Mouse (Mus musculus) hindbrain, postnatal 0 days (tissue): ENCODE measurements at regions not wholly inside any gene's neighbourhood (a gene's known extent, or its start where the extent isn't known, plus 50 kb on each side); places are given as distances from the start of the nearest gene placed in this dataset.

Experiments used
- ATAC-seq: fragments of 200-750 bp; cut with Nextera tagmentation; 2 replicates; pipeline ENCODE4 v1.8.0; 2017; ENCODE audit warnings: mild to moderate bottlenecking, moderate TSS enrichment, moderate library complexity
- DNase-seq: peaks from one replicate; pipeline ENCODE4 v3.0.0-alpha.2; 2015; ENCODE audit warnings: low spot score
- H3K27ac ChIP-seq: fragments of 300-500 bp; sonication (generic); 2 replicates; pipeline ENCODE4 v1.5.1; 2014; ENCODE audit warnings: mild to moderate bottlenecking
- H3K27me3 ChIP-seq: fragments of 300-500 bp; sonication (generic); 2 replicates; pipeline ENCODE4 v1.6.1; 2014; ENCODE audit warnings: low read length, mixed read lengths; ENCODE audit not compliant: insufficient read depth
- H3K36me3 ChIP-seq: fragments of 300-500 bp; sonication (generic); 2 replicates; pipeline ENCODE4 v1.6.1; 2014; ENCODE audit warnings: low read length, mixed read lengths; ENCODE audit not compliant: insufficient read depth
- H3K4me1 ChIP-seq: fragments of 300-500 bp; sonication (generic); 2 replicates; pipeline ENCODE4 v1.6.1; 2014; ENCODE audit warnings: antibody characterized with exemption, low read length, mixed read lengths; ENCODE audit not compliant: insufficient read depth
- H3K4me2 ChIP-seq: fragments of 300-500 bp; sonication (generic); 2 replicates; pipeline ENCODE4 v1.6.1; 2014; ENCODE audit warnings: low read depth, mild to moderate bottlenecking, low read length, moderate library complexity, mixed read lengths
- H3K4me3 ChIP-seq: fragments of 300-500 bp; sonication (generic); 2 replicates; pipeline ENCODE4 v1.5.1; 2014; ENCODE audit warnings: low read length
- H3K9ac ChIP-seq: fragments of 300-500 bp; sonication (generic); replicated peaks from 2 replicates; pipeline ENCODE4 v1.6.1; 2014; ENCODE audit warnings: mild to moderate bottlenecking, low read length, moderate library complexity, mixed read lengths
- H3K9me3 ChIP-seq: fragments of 300-500 bp; sonication (generic); 2 replicates; pipeline ENCODE4 v1.6.1; 2016; ENCODE audit warnings: low read length, mixed read lengths
- CTCF ChIP-seq: IDR thresholded peaks from 2 replicates; pipeline ENCODE4 v1.5.1; 2016; ENCODE audit warnings: antibody characterized with exemption, control low read depth, low read depth
- whole genome bisulfite sequencing: fragments of 180-500 bp; shearing (Covaris S2); extraction: QIAGEN DNeasy Blood & Tissue Kit; methylation state at CpG from one replicate; pipeline ENCODE4 v1.1.7; 2014; 5-methylcytosine and 5-hydroxymethylcytosine counted together

DNA sequence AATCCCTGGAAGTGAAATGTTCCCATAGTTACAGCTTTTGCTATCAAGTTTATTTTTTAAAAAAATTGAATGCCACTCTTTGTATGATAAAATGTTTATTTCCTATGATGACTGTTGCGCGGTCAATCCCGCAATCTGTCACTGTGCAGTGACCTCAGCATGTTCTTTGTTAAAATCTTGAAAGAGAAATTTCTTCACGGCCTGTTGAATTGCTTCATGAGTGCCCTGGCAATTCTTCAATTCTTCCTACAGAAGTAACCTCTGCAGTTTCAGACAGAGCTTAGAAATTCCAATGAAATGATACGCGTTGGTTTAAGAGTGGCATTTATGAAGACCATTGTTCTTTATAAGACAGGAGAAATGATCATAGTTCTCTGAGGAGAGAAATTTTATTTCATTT is 1567.4 kb upstream of the Sel1l start:
- Histone ChIP-seq H3K36me3 (no peaks in the 10 kb centered on the region), H3K9me3 (no peaks in the 10 kb centered on the region), H3K4me3 (no peak overlapping the region), H3K27ac (no peak overlapping the region), H3K9ac (no peak overlapping the region), H3K4me1 (no peaks in the 10 kb centered on the region), H3K4me2 (no peak overlapping the region), H3K27me3 (no peaks in the 10 kb centered on the region)
- WGBS, result 38% methylated on average over 6 of the region's 6 CpGs
- ATAC-seq, result no peak
- no peak for TF ChIP-seq CTCF
- DNase-seq, result peak; percentile 54

DNA sequence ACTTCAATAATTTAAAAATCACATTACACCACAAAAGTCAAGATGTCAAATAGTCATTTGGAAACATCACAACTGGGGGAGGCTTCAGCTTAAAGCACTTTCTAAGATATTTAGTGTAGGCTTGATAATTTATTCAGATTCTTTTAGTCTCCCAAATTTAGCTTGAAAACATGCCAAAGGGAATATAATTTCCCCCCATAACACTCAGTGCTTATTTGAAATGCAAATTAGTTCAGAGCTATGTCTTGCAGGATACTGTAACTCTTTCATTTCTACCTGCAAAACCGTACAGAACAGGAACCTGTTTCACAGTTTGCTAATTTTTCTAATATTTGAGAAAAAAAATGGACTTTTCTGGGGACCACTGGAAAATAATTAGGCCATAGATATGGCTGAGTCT is 1566.8 kb upstream of the Sel1l start:
- Histone ChIP-seq H3K27me3 (no peaks in the 10 kb centered on the region), H3K27ac (no peak overlapping the region), H3K36me3 (no peaks in the 10 kb centered on the region), H3K4me3 (no peak overlapping the region), H3K9me3 (no peaks in the 10 kb centered on the region), H3K9ac (no peak overlapping the region), H3K4me2 (no peak overlapping the region), H3K4me1 (no peaks in the 10 kb centered on the region)
- 42% methylated on average over 1 of the region's 1 CpGs for WGBS
- TF ChIP-seq CTCF, result no peak
- no peak for DNase-seq
- ATAC-seq, result no peak

DNA sequence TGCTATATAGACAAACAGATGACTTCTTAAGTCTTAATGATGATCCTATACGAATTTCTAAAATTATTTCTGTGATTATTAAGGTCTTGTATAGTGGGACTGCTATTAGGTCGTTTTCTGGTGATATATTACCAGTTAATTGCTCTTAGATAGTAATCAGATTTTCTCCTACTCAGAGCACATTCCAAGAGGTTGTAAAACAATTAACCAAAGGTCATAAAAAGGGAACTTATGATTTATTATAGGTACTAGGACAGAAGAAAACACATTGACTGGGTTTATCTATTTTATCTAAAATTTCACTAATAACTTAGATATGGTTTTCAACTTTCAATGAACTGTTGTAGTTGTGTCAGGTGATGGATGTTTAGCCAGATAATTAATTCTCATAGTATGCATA is 1536.6 kb upstream of the Sel1l start:
- no peak for TF ChIP-seq CTCF
- no peak for DNase-seq
- no peak for ATAC-seq
- 39% methylated on average over 2 of the region's 2 CpGs for WGBS
- Histone ChIP-seq H3K27ac (no peak overlapping the region), H3K9me3 (no peaks in the 10 kb centered on the region), H3K36me3 (no peaks in the 10 kb centered on the region), H3K9ac (no peak overlapping the region), H3K4me1 (no peaks in the 10 kb centered on the region), H3K4me3 (no peak overlapping the region), H3K4me2 (no peak overlapping the region), H3K27me3 (no peaks in the 10 kb centered on the region)

DNA sequence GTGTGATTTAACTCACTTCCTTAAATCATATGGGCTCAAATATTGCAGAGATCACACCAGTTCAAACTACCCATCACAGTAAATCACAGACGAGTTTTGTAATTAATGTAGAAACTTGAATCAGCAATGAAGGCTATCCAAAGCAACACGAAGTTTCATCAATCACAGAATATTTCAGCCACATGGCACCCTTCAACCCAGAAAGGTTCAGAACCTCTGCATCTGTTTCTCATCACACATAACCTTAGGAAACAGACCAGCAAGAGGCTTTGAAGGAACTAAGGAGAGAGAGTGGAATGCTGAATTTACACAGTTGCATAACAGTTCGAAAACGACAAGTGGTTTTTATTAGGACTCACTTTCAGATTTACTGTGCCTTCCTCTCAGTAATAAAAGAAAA is 1494.0 kb upstream of the Sel1l start:
- Histone ChIP-seq H3K36me3 (no peaks in the 10 kb centered on the region), H3K27ac (no peak overlapping the region), H3K4me1 (no peaks in the 10 kb centered on the region), H3K9ac (no peak overlapping the region), H3K4me2 (no peak overlapping the region), H3K4me3 (no peak overlapping the region), H3K9me3 (no peaks in the 10 kb centered on the region), H3K27me3 (no peaks in the 10 kb centered on the region)
- DNase-seq (no peak), ATAC-seq (no peak)
- 82% methylated on average over 4 of the region's 4 CpGs for WGBS
- no peak for TF ChIP-seq CTCF

DNA sequence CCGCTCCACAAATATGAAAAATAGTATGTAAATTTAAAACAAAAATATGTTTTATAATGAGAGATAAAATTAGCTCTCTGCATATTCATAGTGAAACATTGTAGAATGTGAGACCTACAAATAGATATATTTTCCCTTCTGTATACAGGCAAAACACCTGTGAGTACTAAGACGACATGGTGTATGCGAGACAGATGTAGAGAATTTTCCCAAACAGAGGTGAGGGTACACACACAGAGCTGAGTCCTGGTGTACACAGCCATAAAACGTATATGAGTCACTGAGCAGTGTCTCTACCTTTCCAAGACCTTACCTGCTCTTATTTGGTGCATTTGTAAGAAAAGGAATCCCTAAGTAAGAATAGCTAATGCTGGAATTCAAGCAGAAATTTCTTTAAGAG is 1493.6 kb upstream of the Sel1l start:
- ATAC-seq, result no peak
- no peak overlapping the region for H3K4me2 ChIP-seq
- H3K9me3 ChIP-seq, result no peaks in the 10 kb centered on the region
- no peak overlapping the region for H3K4me3 ChIP-seq
- WGBS, result 82% methylated on average over 4 of the region's 4 CpGs
- H3K9ac ChIP-seq, result no peak overlapping the region
- H3K27me3 ChIP-seq, result no peaks in the 10 kb centered on the region
- no peaks in the 10 kb centered on the region for H3K36me3 ChIP-seq
- TF ChIP-seq CTCF, result no peak
- H3K27ac ChIP-seq, result no peak overlapping the region
- H3K4me1 ChIP-seq, result no peaks in the 10 kb centered on the region
- DNase-seq, result no peak

DNA sequence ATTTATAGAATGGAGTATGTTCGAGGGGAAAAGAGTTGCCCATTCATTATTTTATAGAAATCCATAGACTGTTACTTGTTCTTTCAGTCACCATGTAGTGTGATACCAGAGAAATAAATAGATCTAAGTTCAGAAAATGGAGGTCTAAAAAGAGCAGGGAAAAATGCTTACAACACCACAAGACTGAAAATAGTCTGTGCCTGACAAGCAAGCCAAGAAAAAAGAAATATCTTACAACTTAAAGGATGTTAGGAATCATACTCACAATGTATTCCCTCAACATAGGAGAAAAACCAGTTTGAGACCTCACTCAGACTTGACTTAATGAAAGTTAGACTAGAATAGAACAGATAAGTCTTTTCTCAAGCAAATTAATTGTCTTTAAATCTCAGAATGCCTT is 1486.6 kb upstream of the Sel1l start:
- Histone ChIP-seq H3K9me3 (no peaks in the 10 kb centered on the region), H3K9ac (no peak overlapping the region), H3K36me3 (no peaks in the 10 kb centered on the region), H3K4me3 (no peak overlapping the region), H3K27ac (no peak overlapping the region), H3K4me2 (no peak overlapping the region), H3K27me3 (no peaks in the 10 kb centered on the region), H3K4me1 (no peaks in the 10 kb centered on the region)
- no peak for TF ChIP-seq CTCF
- ATAC-seq, result no peak
- DNase-seq, result no peak
- WGBS, result 87% methylated on average over 1 of the region's 1 CpGs

DNA sequence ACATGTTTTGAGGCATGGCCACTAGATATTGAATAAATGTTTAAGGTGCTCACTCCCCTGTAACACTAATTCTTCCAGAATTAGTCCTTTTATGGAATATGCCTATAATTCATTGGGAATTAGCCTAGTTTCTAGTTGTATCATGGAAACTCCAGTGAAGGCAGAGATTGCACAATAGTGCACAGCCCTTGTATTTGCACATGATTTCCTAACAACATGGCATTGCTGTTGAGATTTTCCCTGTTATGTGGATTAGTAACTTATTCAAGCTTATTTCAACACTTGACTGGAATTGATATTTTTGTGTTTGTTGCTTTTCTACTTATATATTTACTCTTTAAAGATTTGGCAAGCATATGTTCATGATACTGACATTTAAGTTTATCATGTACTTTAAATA is 1463.3 kb upstream of the Sel1l start:
- Histone ChIP-seq H3K36me3 (no peaks in the 10 kb centered on the region), H3K4me2 (no peak overlapping the region), H3K9me3 (no peaks in the 10 kb centered on the region), H3K4me3 (no peak overlapping the region), H3K27ac (no peak overlapping the region), H3K27me3 (no peaks in the 10 kb centered on the region), H3K4me1 (no peaks in the 10 kb centered on the region), H3K9ac (no peak overlapping the region)
- TF ChIP-seq CTCF, result no peak
- ATAC-seq (no peak), DNase-seq (no peak)
